Mouse (Mus musculus) right cerebral cortex, postnatal 4 days (tissue): ENCODE measurements around the gene Cdc6.
A peak's percentile ranks its signal among the peaks of the same experiment; 100 is the strongest.
"Not testable (repeated sequence)": the region's sequence is repeated elsewhere in the genome, so short reads cannot be mapped to it uniquely, and the experiment has no call there.

Experiments
- DNase-seq: peaks from one replicate; pipeline ENCODE4 v3.0.0-alpha.2; 2022

Cdc6 gene

DNA sequence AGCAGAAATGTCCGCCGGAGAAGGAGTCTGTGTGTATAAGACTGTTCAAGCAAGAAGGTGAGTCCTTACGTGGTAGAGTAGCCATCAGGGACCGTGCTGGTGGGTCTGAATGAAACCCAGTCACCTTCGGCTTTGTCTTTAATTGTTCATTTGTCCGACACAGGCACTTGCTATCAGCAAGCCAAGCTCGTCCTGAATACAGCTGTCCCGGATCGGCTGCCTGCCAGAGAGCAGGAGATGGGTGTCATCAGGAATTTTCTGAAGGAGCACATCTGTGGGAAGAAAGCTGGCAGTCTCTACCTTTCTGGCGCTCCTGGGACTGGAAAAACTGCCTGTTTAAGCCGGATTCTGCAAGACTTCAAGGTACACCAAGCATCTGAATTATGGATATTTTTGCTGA, 2.8 kb downstream of the Cdc6 start:
- no peak for DNase-seq

GRCm38 (mm10) chr11:98911498-98911897, 3.9 kb downstream of the Cdc6 start:
- no peak for DNase-seq

- DNase-seq: no peak
These were observed 6.6 kb downstream of the Cdc6 start for GRCm38 (mm10) chr11:98914196-98914595.

DNA sequence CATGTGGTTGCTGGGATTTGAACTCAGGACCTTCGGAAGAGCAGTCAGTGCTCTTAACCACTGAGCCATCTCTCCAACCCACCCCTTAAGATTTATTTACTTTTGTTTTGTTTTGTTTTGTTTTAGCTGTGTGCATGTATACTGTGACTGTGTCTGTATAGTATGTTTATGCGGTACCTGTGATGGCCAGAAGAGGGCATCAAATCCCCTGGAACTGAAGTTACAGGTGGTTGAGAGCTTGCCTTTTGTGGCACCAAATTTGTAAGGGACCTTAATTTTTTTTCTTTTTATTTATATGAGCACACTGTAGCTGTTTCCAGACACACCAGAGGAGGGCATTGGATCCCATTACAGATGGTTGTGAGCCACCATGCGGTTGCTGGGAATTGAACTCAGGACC, 8.8 kb downstream of the Cdc6 start:
- not testable (repeated sequence) for DNase-seq

GRCm38 (mm10) chr11:98917428-98918005, 9.9 kb downstream of the Cdc6 start:
- no peak for DNase-seq

DNA sequence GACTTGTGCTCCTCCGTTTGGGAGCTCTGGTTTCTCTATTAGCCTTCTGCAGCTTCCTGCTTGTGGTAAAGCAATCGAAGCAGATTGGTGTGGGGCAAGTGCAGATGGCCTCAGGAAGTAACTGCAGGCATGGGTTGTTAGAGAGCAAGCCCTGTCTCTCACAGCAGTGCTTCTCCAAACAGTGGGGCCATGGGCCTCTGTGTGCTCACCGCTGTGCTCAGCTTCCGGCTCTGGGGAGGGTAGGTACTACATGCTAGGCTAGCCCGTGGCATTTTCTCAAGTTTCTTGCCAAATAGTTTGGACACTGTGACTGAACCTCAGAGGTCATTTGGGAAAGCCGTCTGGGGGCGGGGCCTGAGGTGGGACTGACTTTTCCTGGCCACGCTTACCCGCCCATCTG, 10.6 kb downstream of the Cdc6 start:
- DNase-seq: no peak

GRCm38 (mm10) chr11:98919009-98919408, 11.4 kb downstream of the Cdc6 start:
- no peak for DNase-seq

GRCm38 (mm10) chr11:98921813-98922212, 14.2 kb downstream of the Cdc6 start:
- peak; percentile 71 for DNase-seq

- DNase-seq: peak; percentile 56
These were observed 14.7 kb downstream of the Cdc6 start for GRCm38 (mm10) chr11:98922307-98922706.

DNA sequence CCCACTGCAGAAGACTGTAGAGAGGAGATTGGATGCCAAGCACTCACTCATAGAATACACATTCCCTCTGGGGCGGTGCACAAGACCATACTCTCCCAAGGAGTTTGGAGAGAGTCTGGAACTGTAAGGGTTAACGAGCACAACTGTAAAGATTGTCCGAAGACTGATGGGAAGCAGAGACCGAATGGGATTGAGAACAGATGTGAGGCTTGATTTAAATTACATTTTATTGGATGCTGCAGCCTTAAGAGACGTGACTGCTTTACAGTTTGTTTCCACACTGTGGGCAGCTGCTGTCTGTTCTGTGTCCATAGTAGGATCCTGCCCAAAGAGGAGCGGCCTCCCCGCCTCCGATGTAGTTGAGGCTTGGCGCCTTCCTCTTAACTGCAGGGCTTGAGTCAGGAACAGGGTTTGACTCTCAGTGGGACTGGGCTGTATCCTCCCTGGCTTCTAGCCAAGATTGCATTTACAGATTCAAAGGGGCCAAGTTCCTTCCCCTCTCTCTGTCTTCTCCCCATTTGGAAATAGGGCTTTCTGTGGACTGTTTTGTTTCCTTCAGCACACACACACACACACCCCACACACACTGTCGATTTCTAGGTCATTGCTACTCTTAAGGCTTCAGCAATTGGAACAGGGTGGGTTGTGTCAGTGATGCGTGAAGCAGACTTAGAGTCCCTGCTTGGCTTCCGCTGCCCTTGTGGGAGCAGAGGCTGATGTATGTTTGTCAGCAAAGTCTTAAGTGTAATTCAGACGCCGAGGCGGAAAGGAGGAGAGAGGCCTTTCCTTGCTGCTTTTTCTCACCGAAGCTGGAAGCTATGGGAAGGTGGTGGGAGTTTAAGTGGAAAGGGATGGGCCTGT, 15.5 kb downstream of the Cdc6 start:
- not testable (repeated sequence) for DNase-seq

DNA sequence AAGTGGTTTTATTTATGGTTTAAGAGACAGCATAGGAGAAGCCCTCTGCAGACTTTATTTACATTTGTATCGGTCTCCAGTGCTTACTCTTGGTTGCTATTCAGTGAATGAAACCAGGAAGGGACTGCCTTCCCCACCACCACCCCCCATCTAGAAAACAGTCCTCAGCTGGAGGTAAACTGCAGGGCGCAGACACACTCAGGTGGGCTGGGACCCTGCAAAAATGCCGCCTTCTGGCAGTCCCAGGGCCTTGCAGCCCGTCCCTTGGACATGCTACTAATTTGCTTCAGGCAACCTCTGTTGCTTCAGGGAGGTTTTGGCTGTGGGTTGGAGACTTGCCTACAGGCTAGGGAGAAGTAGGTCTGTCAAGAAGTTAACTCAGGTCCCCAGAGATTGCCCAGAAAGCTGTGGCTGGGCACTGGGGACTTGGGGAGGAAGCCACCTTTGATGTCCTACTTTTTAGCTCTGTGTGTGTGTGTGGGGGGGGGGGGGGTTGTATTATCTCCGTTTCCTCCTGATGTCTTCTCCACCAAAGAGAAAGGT, 17.1 kb downstream of the Cdc6 start:
- no peak for DNase-seq

DNA sequence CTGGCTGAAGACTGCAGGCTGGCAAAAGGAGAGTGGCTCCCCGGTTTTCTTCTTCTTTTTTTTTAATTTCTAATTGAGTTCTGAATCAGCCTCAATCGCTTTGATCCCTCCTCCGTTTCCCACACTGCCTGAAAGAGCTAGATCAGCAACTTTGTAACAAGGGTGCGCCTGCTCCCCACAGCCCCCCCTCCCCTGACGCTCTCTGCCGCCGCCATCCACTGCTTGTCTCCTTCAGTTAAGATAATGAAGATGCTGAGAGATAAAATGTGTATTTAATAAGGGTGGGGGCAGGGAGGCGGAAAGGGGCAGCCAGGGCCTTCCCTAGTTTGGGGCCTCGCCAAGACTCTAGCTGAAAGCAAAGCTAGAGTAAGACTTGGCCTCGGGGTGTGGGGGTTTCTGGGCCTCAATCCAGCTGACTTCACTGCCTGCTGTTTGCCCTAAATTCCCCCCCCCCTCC, 17.7 kb downstream of the Cdc6 start:
- peak; percentile 66 for DNase-seq

GRCm38 (mm10) chr11:98925868-98926311, 18.3 kb downstream of the Cdc6 start:
- DNase-seq: no peak

DNA sequence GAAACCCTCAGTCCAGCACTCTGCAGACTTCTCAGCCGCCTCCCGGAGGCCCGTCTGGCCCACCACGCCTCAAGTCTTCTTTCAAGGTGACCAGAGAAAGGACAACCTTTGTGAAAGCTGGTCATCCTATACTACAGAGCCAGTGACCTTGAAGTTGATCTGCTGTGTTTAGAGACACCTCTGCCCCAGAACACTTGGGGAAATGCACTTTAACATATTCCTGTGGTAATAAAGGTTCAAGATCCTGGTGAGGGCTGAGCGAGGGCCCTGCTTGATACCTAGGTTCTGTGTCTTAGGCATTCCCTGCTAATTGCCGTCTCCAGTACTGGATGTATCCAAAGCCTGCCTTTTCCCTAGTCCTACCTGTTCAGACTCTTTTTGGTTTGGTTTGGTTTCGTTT, 19.0 kb downstream of the Cdc6 start:
- no peak for DNase-seq

GRCm38 (mm10) chr11:98927438-98928076, 20.0 kb downstream of the Cdc6 start, which contains the start of gene Rara:
Gene Rara, plus strand, starts transcription at chr11:98927818.
- DNase-seq: no peak

GRCm38 (mm10) chr11:98928186-98928893, 20.7 kb downstream of the Cdc6 start:
- no peak for DNase-seq

DNA sequence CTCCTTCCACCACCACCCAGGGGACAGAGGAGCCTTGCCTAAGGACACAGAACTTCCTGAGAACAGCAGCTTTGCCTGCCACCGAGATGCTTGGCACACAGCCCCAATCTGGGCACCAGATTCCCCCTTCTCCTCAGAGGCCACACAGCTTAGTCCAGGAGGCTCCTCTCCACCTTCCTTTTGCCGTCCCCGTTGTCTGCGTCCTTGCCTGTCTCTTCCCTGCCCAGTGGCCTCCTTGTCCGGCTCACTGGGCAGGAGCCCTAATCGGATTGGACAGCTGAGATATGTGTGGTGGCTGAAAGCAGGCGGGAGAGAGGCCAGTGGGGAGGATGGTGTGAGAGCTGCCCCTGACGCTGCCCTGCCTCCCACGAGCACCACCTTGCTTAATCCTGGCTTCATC, 21.9 kb downstream of the Cdc6 start:
- no peak for DNase-seq

GRCm38 (mm10) chr11:98930127-98930601, 22.6 kb downstream of the Cdc6 start:
- no peak for DNase-seq

GRCm38 (mm10) chr11:98930773-98931512, 23.3 kb downstream of the Cdc6 start:
- DNase-seq: no peak

DNA sequence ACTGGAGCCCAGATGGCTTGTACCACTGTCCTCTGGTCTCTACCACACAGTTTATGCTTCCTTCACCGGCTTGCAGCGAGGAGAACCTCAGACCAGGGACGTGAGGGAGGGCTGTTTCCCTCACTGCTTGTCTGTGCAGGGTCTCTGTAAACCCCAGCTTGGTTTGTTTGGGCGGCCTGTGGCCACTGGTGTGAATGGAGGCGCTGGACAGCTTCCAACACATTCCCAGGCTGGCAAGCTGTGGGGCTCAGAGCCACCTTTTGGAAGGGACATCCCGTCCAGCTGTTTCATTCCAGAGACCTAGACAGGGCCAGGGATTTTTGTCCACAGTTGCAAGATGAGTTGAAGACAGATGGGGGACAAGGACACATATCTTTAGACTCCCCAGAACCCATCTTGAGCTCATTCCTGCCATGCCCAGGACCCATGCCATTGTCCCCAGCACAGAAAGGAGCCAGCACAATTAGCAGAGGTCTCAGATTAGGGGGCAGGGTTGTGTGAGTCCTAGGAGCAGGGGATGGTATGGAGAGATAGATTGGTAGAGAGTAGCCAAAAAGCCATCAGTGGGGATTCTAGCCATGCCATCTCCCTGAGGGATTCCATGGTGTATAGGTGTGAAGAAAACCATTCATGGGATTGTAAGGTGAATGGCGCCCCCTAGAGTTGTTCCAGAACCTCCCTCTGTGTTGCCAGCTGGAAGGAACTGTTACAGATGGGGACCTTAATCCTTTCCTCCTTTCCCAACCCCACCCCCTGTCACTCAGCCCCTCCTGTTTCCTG, 24.1 kb downstream of the Cdc6 start:
- DNase-seq: peak; percentile 53
